ENCODE assay signal across 9 mouse cellular contexts in genomic region chr7:143012230-143012875, GRCm38 (mm10). TPM values are rescaled to one million over a fixed set of nuclear protein-coding genes. Genes with fewer than 3 reads are reported as not detected.
A peak's percentile ranks its signal among the peaks of the same experiment; 100 is the strongest.
DNase-seq lines count a peak whose midpoint lies in the region; ATAC-seq lines count a peak whose summit lies in the region.
"Had no signal": no experiment of that assay in that cellular context is flagged by ENCODE, and none has a peak within 500 bp of the region (broad histone marks: within the 10 kb centered on the region; RNA-seq: fewer than 3 reads in every experiment).

No protein-coding gene starts in this region.

- H3K4me1 ChIP-seq in heart, embryonic 14.5 days (ENCODE audit: control insufficient read depth in 2 of 2, insufficient read depth in 2 of 2, low read length in 2 of 2): peaks cover 69 to 85% of the 10 kb centered on the region in 2 experiments
- H3K4me1 ChIP-seq in liver, embryonic 15.5 days (replicated peaks): peaks cover 65% of the 10 kb centered on the region

- intact Hi-C loops in heart, postnatal 25 days (cut with DNase I): no loop called here

- H3K4me3 ChIP-seq in heart, embryonic 14.5 days (ENCODE audit: control insufficient read depth in 1 of 2, insufficient read depth in 1 of 2, low read depth in 1 of 2, low read length in 2 of 2): no peak overlapping the region
- H3K4me3 ChIP-seq in liver, embryonic 15.5 days (replicated peaks): no peak overlapping the region

- WGBS in heart, embryonic 14.5 days: 43% methylated on average over 5 of the region's 5 CpGs
- 71% methylated on average over 5 of the region's 5 CpGs for WGBS in liver, embryonic 15.5 days (ENCODE audit: insufficient replicate concordance)

- peak overlapping the region; percentile 4; the same call in 1 of the 2 replicates for H3K4me2 ChIP-seq in heart, embryonic 14.5 days (ENCODE audit: low read length)
- H3K4me2 ChIP-seq in liver, embryonic 15.5 days: no peak overlapping the region

- peak overlapping the region; percentile 58 to 71 for H3K27ac ChIP-seq in heart, embryonic 14.5 days (replicated peaks in 1 of 2; ENCODE audit: control insufficient read depth in 1 of 2, insufficient read depth in 1 of 2, low read depth in 2 of 2, low read length in 2 of 2)
- H3K27ac ChIP-seq in liver, embryonic 15.5 days (replicated peaks): peak overlapping the region; percentile 25; the same call in 1 of the 2 replicates

- no peaks in the 10 kb centered on the region for H3K36me3 ChIP-seq in heart, embryonic 14.5 days (ENCODE audit: control insufficient read depth, insufficient read depth, low read length)
- H3K36me3 ChIP-seq in liver, embryonic 15.5 days (replicated peaks): peaks cover 32% of the 10 kb centered on the region

- H3K9me3 ChIP-seq in heart, embryonic 14.5 days (ENCODE audit: control insufficient read depth, low read length): no peaks in the 10 kb centered on the region
- no peaks in the 10 kb centered on the region for H3K9me3 ChIP-seq in liver, embryonic 15.5 days (replicated peaks)

- no peak for ATAC-seq in heart, embryonic 14.5 days (ENCODE audit: insufficient number of reproducible peaks, insufficient read depth, low FRiP score, low read depth)
- ATAC-seq in liver, embryonic 15.5 days (ENCODE audit: insufficient read depth): no peak
- ATAC-seq in CD4-positive, CD25-positive, alpha-beta regulatory T cell, adult 4 months: no peak

- peak overlapping the region; percentile 46; the same call in 1 of the 2 replicates for H3K9ac ChIP-seq in heart, embryonic 14.5 days (ENCODE audit: low read length)
- H3K9ac ChIP-seq in liver, embryonic 15.5 days: no peak overlapping the region

- DNase-seq in heart, postnatal 25 days (ENCODE audit: low spot score): no peak
- DNase-seq in lung, postnatal 14 days: peak; percentile 23
- DNase-seq in lung, postnatal 36 days: no peak
- peak; percentile 73 for DNase-seq in adrenal gland, postnatal 10 days
- DNase-seq in thymus, postnatal 36 days: no peak
- DNase-seq: cerebellum, adult 11-12 months had no signal

- H3K27me3 ChIP-seq in heart, embryonic 14.5 days (ENCODE audit: control insufficient read depth, insufficient read depth, low read length): no peaks in the 10 kb centered on the region
- no peaks in the 10 kb centered on the region for H3K27me3 ChIP-seq in liver, embryonic 15.5 days

RNA-seq across cellular contexts. Expression of gene Tspan32, which starts 7.5 kb away (rescaled TPM):
- polyA plus RNA-seq in heart, embryonic 14.5 days (2014; fragmentation: Nextera tagmentation; extraction: Ambion mirVana): 2.3 and 2.7 TPM in 2 replicates
- total RNA-seq in heart, postnatal 25 days (2021): 1 to 10 TPM in 1 of 2 experiments, under 1 TPM in 1; 0.34 to 1.5 TPM
- total RNA-seq in adrenal gland, postnatal 10 days (2021): 1 to 10 TPM; 2.2 to 3.4 TPM
- 80.3 and 82.2 TPM in 2 replicates for polyA plus RNA-seq in liver, embryonic 15.5 days (2015; fragmentation: Nextera tagmentation; extraction: Ambion mirVana)
- polyA plus RNA-seq in CD4-positive, CD25-positive, alpha-beta regulatory T cell, adult 4 months (2017; shearing (Covaris generic)): 100 to 1,000 TPM; 672 to 754 TPM

RNA-seq across cellular contexts. Expression of gene Cd81, which starts 40.2 kb away (rescaled TPM):
- 885 and 947 TPM in 2 replicates for polyA plus RNA-seq in heart, embryonic 14.5 days (2014; fragmentation: Nextera tagmentation; extraction: Ambion mirVana)
- total RNA-seq in heart, postnatal 25 days (2021): 100 to 1,000 TPM; 424 to 455 TPM
- 100 to 1,000 TPM; 499 to 511 TPM for total RNA-seq in adrenal gland, postnatal 10 days (2021)
- 132 and 141 TPM in 2 replicates for polyA plus RNA-seq in liver, embryonic 15.5 days (2015; fragmentation: Nextera tagmentation; extraction: Ambion mirVana)
- polyA plus RNA-seq in CD4-positive, CD25-positive, alpha-beta regulatory T cell, adult 4 months (2017; shearing (Covaris generic)): 100 to 1,000 TPM; 290 to 354 TPM

RNA-seq across cellular contexts. Expression of gene Ascl2, which starts 43.3 kb away (rescaled TPM):
- 0.18 TPM in 1 of 2 replicates, not detected in the other for polyA plus RNA-seq in heart, embryonic 14.5 days (2014; fragmentation: Nextera tagmentation; extraction: Ambion mirVana)
- not detected for total RNA-seq in heart, postnatal 25 days (2021)
- total RNA-seq in adrenal gland, postnatal 10 days (2021): under 1 TPM in 1 of 2 experiments, not detected in 1; 0.24 TPM
- 0.25 and 0.44 TPM in 2 replicates for polyA plus RNA-seq in liver, embryonic 15.5 days (2015; fragmentation: Nextera tagmentation; extraction: Ambion mirVana)
- polyA plus RNA-seq in CD4-positive, CD25-positive, alpha-beta regulatory T cell, adult 4 months (2017; shearing (Covaris generic)): 1 to 10 TPM in 1 of 2 experiments, under 1 TPM in 1; 0.66 to 1.7 TPM

RNA-seq across cellular contexts. Expression of gene Tssc4, which starts 56.7 kb away (rescaled TPM):
- 31.3 and 41.1 TPM in 2 replicates for polyA plus RNA-seq in heart, embryonic 14.5 days (2014; fragmentation: Nextera tagmentation; extraction: Ambion mirVana)
- total RNA-seq in heart, postnatal 25 days (2021): 10 to 100 TPM; 13.8 to 19.6 TPM
- total RNA-seq in adrenal gland, postnatal 10 days (2021): 10 to 100 TPM; 26.9 to 31.2 TPM
- 38.5 and 44.2 TPM in 2 replicates for polyA plus RNA-seq in liver, embryonic 15.5 days (2015; fragmentation: Nextera tagmentation; extraction: Ambion mirVana)
- polyA plus RNA-seq in CD4-positive, CD25-positive, alpha-beta regulatory T cell, adult 4 months (2017; shearing (Covaris generic)): 10 to 100 TPM; 34.8 to 52.8 TPM

Comparison
In these comparisons a context has a peak if more than half of its experiments do, and no peak if none do; other contexts are left out.
1. DNase-seq: peak in lung, postnatal 14 days (single experiment) and adrenal gland, postnatal 10 days (single experiment); none in heart, postnatal 25 days (single experiment), lung, postnatal 36 days (single experiment) and thymus, postnatal 36 days (0 of 2).
2. RNA of gene Tspan32, which starts 7.5 kb away (polyA plus RNA-seq): 672 to 754 TPM in CD4-positive, CD25-positive, alpha-beta regulatory T cell, adult 4 months and 80.3 to 82.2 TPM in liver, embryonic 15.5 days; 2.3 to 2.7 TPM in heart, embryonic 14.5 days; every median in the first group is over 10 times any median in the second.